Comparison of ENCODE assay signal across 20 mouse cellular contexts in the genomic region with DNA sequence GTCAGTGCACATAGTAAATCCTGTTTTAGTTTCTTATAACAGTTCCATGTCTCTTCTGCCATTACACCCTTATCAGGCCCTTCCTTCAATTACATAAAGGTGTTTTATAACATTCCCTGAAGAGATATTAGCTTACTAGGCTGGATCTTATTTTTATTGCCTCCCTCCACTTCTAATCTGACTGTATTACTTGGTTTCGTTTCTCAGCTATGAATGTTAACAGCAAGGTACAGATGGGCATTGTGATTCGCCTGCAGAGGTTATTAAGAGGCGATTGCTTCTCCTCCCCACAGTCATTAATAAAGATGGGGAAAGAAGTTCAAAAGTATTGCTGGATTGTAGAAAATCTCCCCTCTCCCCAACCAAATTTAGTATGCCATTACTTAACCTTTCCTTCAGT.
"Had no signal": no experiment of that assay in that cellular context is flagged by ENCODE, and none has a peak within 500 bp of the region (broad histone marks: within the 10 kb centered on the region; RNA-seq: fewer than 3 reads in every experiment).

No protein-coding gene starts in this region.

- H3K4me1 ChIP-seq: liver, embryonic 13.5 days; liver, embryonic 15.5 days; lung, embryonic 15.5 days; megakaryocyte, embryonic 14.5 days; midbrain, embryonic 13.5 days; midbrain, embryonic 15.5 days; neural tube, embryonic 12.5 days had no signal

- H3K9ac ChIP-seq: liver, embryonic 13.5 days; liver, embryonic 15.5 days; liver, postnatal 0 days; lung, embryonic 15.5 days; midbrain, embryonic 13.5 days; midbrain, embryonic 15.5 days; neural tube, embryonic 12.5 days had no signal

- H3K4me3 ChIP-seq: liver, embryonic 13.5 days; liver, embryonic 15.5 days; lung, embryonic 15.5 days; megakaryocyte, embryonic 14.5 days; midbrain, embryonic 13.5 days; midbrain, embryonic 15.5 days; neural tube, embryonic 12.5 days had no signal

- H3K27ac ChIP-seq: liver, embryonic 13.5 days; liver, embryonic 15.5 days; lung, embryonic 15.5 days; macrophage; midbrain, embryonic 13.5 days; midbrain, embryonic 15.5 days; neural tube, embryonic 12.5 days had no signal

- H3K27me3 ChIP-seq: liver, embryonic 13.5 days; liver, embryonic 15.5 days; lung, embryonic 15.5 days; megakaryocyte, embryonic 14.5 days; midbrain, embryonic 13.5 days; midbrain, embryonic 15.5 days; neural tube, embryonic 12.5 days had no signal

- ATAC-seq: liver, postnatal 0 days; lung, postnatal 0 days; midbrain, embryonic 13.5 days; midbrain, embryonic 15.5 days had no signal

- H3K4me2 ChIP-seq: liver, embryonic 13.5 days; liver, embryonic 15.5 days; lung, embryonic 15.5 days; midbrain, embryonic 11.5 days; midbrain, embryonic 13.5 days; midbrain, embryonic 15.5 days; neural tube, embryonic 12.5 days had no signal

- DNase-seq: liver, embryonic 13.5 days; liver, postnatal 0 days; lung, adult 2 months; lung, postnatal 14 days; lung, postnatal 36 days; right cerebral cortex, postnatal 25 days; right cerebral cortex, postnatal 4 days; spleen, adult 18-20 months; thymus, adult 18-20 months; thymus, postnatal 14 days; thymus, postnatal 36 days had no signal

- H3K36me3 ChIP-seq: liver, embryonic 13.5 days; liver, embryonic 15.5 days; lung, embryonic 15.5 days; midbrain, embryonic 13.5 days; midbrain, embryonic 15.5 days; neural tube, embryonic 12.5 days had no signal

- H3K9me3 ChIP-seq: liver, embryonic 13.5 days; liver, embryonic 15.5 days; lung, embryonic 15.5 days; megakaryocyte, embryonic 14.5 days; midbrain, embryonic 13.5 days; midbrain, embryonic 15.5 days; neural tube, embryonic 12.5 days had no signal
